Mouse (Mus musculus) spleen, adult 2 months (tissue): Measurements from ENCODE around the gene Kdelr2.

Experiments
- CTCF ChIP-seq: fragments of 200-500 bp; IDR thresholded peaks from 2 replicates; pipeline ENCODE4 v1.5.1; 2011; ENCODE audit warnings: mild to moderate bottlenecking, inconsistent platforms; ENCODE audit not compliant: insufficient read depth, insufficient read length, insufficient replicate concordance; ENCODE audit errors: extremely low read depth
- POLR2A ChIP-seq: fragments of 200-500 bp; IDR thresholded peaks from 2 replicates; pipeline ENCODE4 v1.6.1; 2011; ENCODE audit warnings: low read depth, low read length, inconsistent platforms

- TF ChIP-seq CTCF (no peak), POLR2A (no peak)
Measured at GRCm38 (mm10) chr5:143465156-143466085, 61.8 kb downstream of the Kdelr2 start.
